ENCODE assay signal across 20 mouse cellular contexts in genomic region chr1:45216272-45216671, GRCm38 (mm10).
DNase-seq lines count a peak whose midpoint lies in the region; ATAC-seq lines count a peak whose summit lies in the region.
"Had no signal": no experiment of that assay in that cellular context is flagged by ENCODE, and none has a peak within 500 bp of the region (broad histone marks: within the 10 kb centered on the region; RNA-seq: fewer than 3 reads in every experiment).

No protein-coding gene starts in this region.

- peak; percentile 82 for ATAC-seq in frontal cortex, adult (ENCODE audit: low TSS enrichment)
- ATAC-seq: activated CD4-positive, CD25-positive, alpha-beta regulatory T cell, adult 4 months; inflammation-experienced regulatory T-cells, adult 6 months had no signal

- intact Hi-C loops in left cerebral cortex, postnatal 4 days (cut with DNase I), result no loop called here
- intact Hi-C loops in left cerebral cortex, postnatal 36 days (cut with DNase I), result no loop called here

- DNase-seq in adrenal gland, postnatal 10 days, result peak; percentile 2
- DNase-seq in adrenal gland, adult 2 months, result no peak
- no peak for DNase-seq in frontal cortex, postnatal 25 days (ENCODE audit: low spot score in 2 of 2)
- peak; percentile 2 for DNase-seq in left cerebral cortex, postnatal 4 days
- no peak for DNase-seq in left cerebral cortex, postnatal 36 days (ENCODE audit: low spot score in 2 of 2)
- peak; percentile 37 for DNase-seq in adipocyte (ENCODE audit: low spot score)
- no peak for DNase-seq in kidney, adult 9 months
- DNase-seq: adrenal gland, postnatal 25 days; cerebellum, adult 11-12 months; gastrocnemius, postnatal 14 days; heart, adult 18-20 months; heart, postnatal 10 days; kidney, adult 2 months; kidney, postnatal 10 days; liver; lung, postnatal 4 days; thymus, postnatal 36 days had no signal

Comparison
In these comparisons a context has a peak if more than half of its experiments do, and no peak if none do; other contexts are left out.
1. DNase-seq: peak in adrenal gland, postnatal 10 days (single experiment), left cerebral cortex, postnatal 4 days (single experiment) and adipocyte (single experiment); none in adrenal gland, adult 2 months (single experiment), frontal cortex, postnatal 25 days (0 of 2), left cerebral cortex, postnatal 36 days (0 of 2) and kidney, adult 9 months (single experiment).